Mouse (Mus musculus) activated CD4-positive, CD25-positive, alpha-beta regulatory T cell, adult 9 weeks (primary cell): ENCODE results near the gene Nup153. TPM values are rescaled to one million over a fixed set of nuclear protein-coding genes. Genes with fewer than 3 reads are reported as not detected.

ENCODE experiments used
- polyA plus RNA-seq: library from polyadenylated mRNA; unstranded; fragments of 100-300 nt; shearing (Covaris generic); gene quantifications from one replicate; pipeline ENCODE4 v1.2.1, GENCODE M21; 2017

Nup153 gene
- 60.3 TPM for polyA plus RNA-seq

GRCm38 (mm10) chr13:46727837-46728268 lies at the start of gene Nup153:
TSS of gene Nup153 (minus strand) at chr13:46727940.

GRCm38 (mm10) chr13:46669048-46669619 lies 58.6 kb downstream of the Nup153 start, which contains the start of gene Fam8a1:
TSS of gene Fam8a1 (plus strand) at chr13:46669522.

Other genes with a start within 250 kb of the Nup153 start
- 0.57 TPM for gene Cap2, start 226.1 kb downstream of the Nup153 start, polyA plus RNA-seq
- 4.0 TPM for gene Fam8a1, start 58.4 kb downstream of the Nup153 start, polyA plus RNA-seq
- gene Kif13a, start 201.9 kb upstream of the Nup153 start, polyA plus RNA-seq = 6.0 TPM